Mouse (Mus musculus) stomach, embryonic 14.5 days (tissue): Measurements from ENCODE around the gene Gm15557. TPM values are rescaled to one million over a fixed set of nuclear protein-coding genes. Genes with fewer than 3 reads are reported as not detected.

Experiments
- ATAC-seq: fragments of 200-750 bp; cut with Nextera tagmentation; 2 replicates; pipeline ENCODE4 v1.8.0; 2017; ENCODE audit warnings: low read depth, moderate TSS enrichment; ENCODE audit not compliant: insufficient number of reproducible peaks, insufficient read depth, low FRiP score
- H3K27ac ChIP-seq: fragments of 300-500 bp; sonication (generic); 2 replicates; pipeline ENCODE4 v1.5.1; 2014; ENCODE audit warnings: mild to moderate bottlenecking, low read length, moderate library complexity, mixed read lengths
- H3K27me3 ChIP-seq: fragments of 300-500 bp; sonication (generic); 2 replicates; pipeline ENCODE4 v1.6.1; 2014; ENCODE audit warnings: low read length, control low read depth, mixed read lengths; ENCODE audit not compliant: control insufficient read depth, insufficient read depth
- H3K36me3 ChIP-seq: fragments of 300-500 bp; sonication (generic); 2 replicates; pipeline ENCODE4 v1.6.1; 2014; ENCODE audit warnings: mild to moderate bottlenecking, control low read depth, low read length, moderate library complexity, mixed read lengths; ENCODE audit not compliant: control insufficient read depth, insufficient read depth
- H3K4me1 ChIP-seq: fragments of 300-500 bp; sonication (generic); 2 replicates; pipeline ENCODE4 v1.6.1; 2014; ENCODE audit warnings: low read length, control low read depth, mixed read lengths; ENCODE audit not compliant: control insufficient read depth, insufficient read depth
- H3K4me2 ChIP-seq: fragments of 300-500 bp; sonication (generic); replicated peaks from 2 replicates; pipeline ENCODE4 v1.6.1; 2014; ENCODE audit warnings: low read depth, low read length, control low read depth
- H3K4me3 ChIP-seq: fragments of 300-500 bp; sonication (generic); 2 replicates; pipeline ENCODE4 v1.5.1; 2014; ENCODE audit warnings: low read depth, low read length, control low read depth
- H3K9ac ChIP-seq: fragments of 300-500 bp; sonication (generic); replicated peaks from 2 replicates; pipeline ENCODE4 v1.6.1; 2014; ENCODE audit warnings: low read depth, mild to moderate bottlenecking, control low read depth, low read length, moderate library complexity, mixed read lengths
- H3K9me3 ChIP-seq: fragments of 300-500 bp; sonication (generic); 2 replicates; pipeline ENCODE4 v1.6.1; 2016; ENCODE audit warnings: low read depth, low read length, control low read depth; ENCODE audit not compliant: control insufficient read depth
- WGBS: fragments of 180-500 bp; shearing (Covaris S2); extraction: QIAGEN DNeasy Blood & Tissue Kit; methylation state at CpG from one replicate; pipeline ENCODE4 v1.1.7; 2014; 5-methylcytosine and 5-hydroxymethylcytosine counted together
- polyA plus RNA-seq: library from polyadenylated mRNA; unstranded; fragments of >200 nt; fragmentation: Nextera tagmentation; extraction: Ambion mirVana; gene quantifications from 2 replicates; pipeline ENCODE4 v1.2.1, GENCODE M21; 2014

Gene Gm15557
- polyA plus RNA-seq, 1 experiment from 2014 or later = not detected

DNA sequence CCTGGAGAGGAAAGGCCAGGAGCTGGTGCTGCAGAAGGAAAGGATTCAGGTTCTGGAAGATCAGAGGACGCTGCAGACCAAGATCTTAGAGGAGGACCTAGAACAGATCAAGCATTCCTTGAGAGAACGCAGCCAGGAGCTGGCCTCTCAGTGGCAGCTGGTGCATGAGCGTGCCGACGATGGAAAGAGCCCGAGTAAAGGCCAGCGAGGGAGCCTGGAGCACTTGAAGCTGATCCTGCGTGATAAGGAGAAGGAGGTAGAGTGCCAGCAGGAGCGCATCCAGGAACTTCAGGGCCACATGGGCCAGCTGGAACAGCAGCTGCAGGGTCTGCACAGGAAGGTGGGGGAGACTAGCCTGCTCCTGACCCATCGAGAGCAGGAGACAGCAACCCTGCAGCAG, 50.6 kb downstream of the Gm15557 start:
- Histone ChIP-seq H3K9me3 (no peaks in the 10 kb centered on the region), H3K9ac (no peak overlapping the region), H3K27ac (no peak overlapping the region), H3K27me3 (no peaks in the 10 kb centered on the region), H3K4me3 (no peak overlapping the region), H3K4me1 (no peaks in the 10 kb centered on the region), H3K36me3 (peaks cover 85% of the 10 kb centered on the region), H3K4me2 (no peak overlapping the region)
- 89% methylated on average over 10 of the region's 10 CpGs for WGBS
- no peak for ATAC-seq

DNA sequence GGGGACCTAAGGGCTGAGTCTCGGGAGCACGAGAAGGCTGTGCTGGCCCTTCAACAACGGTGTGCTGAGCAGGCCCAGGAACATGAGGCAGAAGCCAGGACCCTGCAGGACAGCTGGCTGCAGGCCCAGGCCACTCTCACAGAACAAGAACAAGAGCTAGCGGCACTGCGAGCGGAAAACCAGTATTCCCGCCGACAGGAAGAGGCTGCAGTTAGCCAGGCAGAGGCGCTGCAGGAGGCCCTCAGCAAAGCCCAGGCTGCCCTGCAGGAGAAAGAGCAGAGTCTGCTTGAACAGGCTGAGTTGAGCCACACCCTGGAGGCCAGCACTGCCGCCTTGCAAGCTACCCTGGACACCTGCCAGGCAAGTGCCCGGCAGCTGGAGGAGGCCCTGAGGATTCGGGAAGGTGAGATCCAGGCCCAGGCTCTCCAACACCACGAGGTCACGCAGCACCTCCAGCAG, 51.4 kb downstream of the Gm15557 start:
- ATAC-seq = no peak
- no peak overlapping the region for H3K27ac ChIP-seq
- H3K27me3 ChIP-seq = no peaks in the 10 kb centered on the region
- no peaks in the 10 kb centered on the region for H3K9me3 ChIP-seq
- H3K4me3 ChIP-seq = no peak overlapping the region
- WGBS = 82% methylated on average over 14 of the region's 14 CpGs
- no peak overlapping the region for H3K4me2 ChIP-seq
- no peaks in the 10 kb centered on the region for H3K4me1 ChIP-seq
- no peak overlapping the region for H3K9ac ChIP-seq
- H3K36me3 ChIP-seq = peaks cover 89% of the 10 kb centered on the region

Other genes with a start within 250 kb of the Gm15557 start
- 137 and 140 TPM in 2 replicates for gene Trpc4ap, start 248.3 kb upstream of the Gm15557 start, polyA plus RNA-seq
- gene Edem2, start 211.3 kb upstream of the Gm15557 start, polyA plus RNA-seq = 41.6 and 50.2 TPM in 2 replicates
- gene Gm17581, start 204.9 kb upstream of the Gm15557 start, polyA plus RNA-seq = not detected in 2 replicates
- 14.7 and 15.3 TPM in 2 replicates for gene Procr, start 189.6 kb upstream of the Gm15557 start, polyA plus RNA-seq
- 0.25 and 0.51 TPM in 2 replicates for gene Mmp24, start 165.4 kb upstream of the Gm15557 start, polyA plus RNA-seq
- gene BC029722, start 121.3 kb upstream of the Gm15557 start, polyA plus RNA-seq = 12.8 and 15.0 TPM in 2 replicates
- 173 and 200 TPM in 2 replicates for gene Eif6, start 113.8 kb upstream of the Gm15557 start, polyA plus RNA-seq
- gene Fam83c, start 105.9 kb upstream of the Gm15557 start, polyA plus RNA-seq = 2.3 and 3.1 TPM in 2 replicates
- gene Uqcc1, start 10.4 kb upstream of the Gm15557 start, polyA plus RNA-seq = 56.3 and 64.4 TPM in 2 replicates
- 1.2 and 1.3 TPM in 2 replicates for gene Gdf5, start 4.6 kb downstream of the Gm15557 start, polyA plus RNA-seq
- 22.6 and 27.8 TPM in 2 replicates for gene Cep250, start 15.7 kb downstream of the Gm15557 start, polyA plus RNA-seq
- gene 6430550D23Rik, start 67.2 kb downstream of the Gm15557 start, polyA plus RNA-seq = 2.1 and 2.2 TPM in 2 replicates
- gene Ergic3, start 67.3 kb downstream of the Gm15557 start, polyA plus RNA-seq = 264 and 266 TPM in 2 replicates
- 0.78 and 1.6 TPM in 2 replicates for gene Fer1l4, start 112.2 kb downstream of the Gm15557 start, polyA plus RNA-seq
- 3.1 and 4.2 TPM in 2 replicates for gene Spag4, start 124.4 kb downstream of the Gm15557 start, polyA plus RNA-seq
- gene Cpne1, start 171.2 kb downstream of the Gm15557 start, polyA plus RNA-seq = 59.5 and 60.1 TPM in 2 replicates
- 30.1 and 31.5 TPM in 2 replicates for gene Rbm12, start 171.2 kb downstream of the Gm15557 start, polyA plus RNA-seq
- gene Gm28036, start 186.4 kb downstream of the Gm15557 start, polyA plus RNA-seq = 11.0 and 17.6 TPM in 2 replicates
- gene Romo1, start 203.3 kb downstream of the Gm15557 start, polyA plus RNA-seq = 380 and 418 TPM in 2 replicates
- 41.5 and 44.6 TPM in 2 replicates for gene Nfs1, start 203.5 kb downstream of the Gm15557 start, polyA plus RNA-seq
- gene Rbm39, start 239.5 kb downstream of the Gm15557 start, polyA plus RNA-seq = 754 and 766 TPM in 2 replicates